Mouse (Mus musculus) MEL (cell line): ENCODE measurements at regions not wholly inside any gene's neighbourhood (a gene's known extent, or its start where the extent isn't known, plus 50 kb on each side); places are given as distances from the start of the nearest gene placed in this dataset.

Source experiments
- CTCF ChIP-seq, 3 experiments: IDR thresholded peaks in 2 of 3; conservative IDR thresholded peaks in 1 of 3; 2 replicates each; pipeline ENCODE4 v1.5.1; 2011 to 2012; ENCODE audit warnings: low read length in 3 of 3, low read depth in 2 of 3, mild to moderate bottlenecking in 2 of 3, improper control_type of control experiment in 1 of 3, inconsistent platforms in 1 of 3, mixed read lengths in 1 of 3, moderate library complexity in 1 of 3; ENCODE audit not compliant: control insufficient read depth in 1 of 3, insufficient read depth in 1 of 3, poor library complexity in 1 of 3, severe bottlenecking in 1 of 3
- MAX ChIP-seq: IDR thresholded peaks from 2 replicates; pipeline ENCODE4 v1.6.1; 2011; ENCODE audit warnings: low read length, improper control_type of control experiment
- RAD21 ChIP-seq: IDR thresholded peaks from 2 replicates; pipeline ENCODE4 v1.6.1; 2011; ENCODE audit warnings: mild to moderate bottlenecking, low read depth, low read length, improper control_type of control experiment

GRCm38 (mm10) chr8:96495406-96495805 is 607.1 kb upstream of the Got2 start:
- TF ChIP-seq CTCF (IDR thresholded peaks at IDR 0.05 in 2 of 3, conservative IDR thresholded peaks at IDR 0.05 in 1 of 3; ENCODE audit: control insufficient read depth in 1 of 3, insufficient read depth in 1 of 3, low read depth in 2 of 3, low read length in 3 of 3, poor library complexity in 1 of 3, severe bottlenecking in 1 of 3) (no peak), RAD21 (no peak), MAX (no peak)
